Mouse (Mus musculus): Measurements from ENCODE around the gene Fam20c.

DNA sequence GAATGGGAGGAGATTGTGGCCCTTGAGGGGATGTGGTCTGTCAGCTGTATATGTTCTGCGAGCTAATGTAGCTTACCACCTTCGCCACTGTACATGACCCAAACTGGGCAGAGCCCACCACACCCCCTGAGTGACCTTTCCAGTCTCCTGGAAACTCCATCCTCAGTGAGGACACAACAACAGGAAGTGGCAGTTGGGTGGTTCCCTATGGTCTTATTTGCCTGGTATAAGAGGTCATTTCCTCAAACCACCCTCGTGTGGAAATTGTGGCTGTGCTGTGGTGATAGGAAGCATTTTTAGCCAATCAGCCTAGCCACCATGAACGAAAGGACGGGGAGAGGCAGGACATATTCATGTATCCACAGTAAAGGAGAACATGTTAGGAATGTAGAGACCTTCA is 23.5 kb upstream of the Fam20c start:
- TF ChIP-seq CTCF (IDR thresholded peaks at IDR 0.05; ENCODE audit: insufficient read depth, low read depth, low read length) (no peak), POLR2A (IDR thresholded peaks at IDR 0.05; ENCODE audit: insufficient read depth, low read depth, low read length) (no peak)

All from olfactory bulb, adult 2 months (tissue).